Mouse (Mus musculus): ENCODE data around the gene Tusc2. TPM values are rescaled to one million over a fixed set of nuclear protein-coding genes. Genes with fewer than 3 reads are reported as not detected.

The Tusc2 gene
- total and polyA plus RNA-seq, 3 experiments, result 36.2 to 48.9 TPM; not detected in 1

DNA sequence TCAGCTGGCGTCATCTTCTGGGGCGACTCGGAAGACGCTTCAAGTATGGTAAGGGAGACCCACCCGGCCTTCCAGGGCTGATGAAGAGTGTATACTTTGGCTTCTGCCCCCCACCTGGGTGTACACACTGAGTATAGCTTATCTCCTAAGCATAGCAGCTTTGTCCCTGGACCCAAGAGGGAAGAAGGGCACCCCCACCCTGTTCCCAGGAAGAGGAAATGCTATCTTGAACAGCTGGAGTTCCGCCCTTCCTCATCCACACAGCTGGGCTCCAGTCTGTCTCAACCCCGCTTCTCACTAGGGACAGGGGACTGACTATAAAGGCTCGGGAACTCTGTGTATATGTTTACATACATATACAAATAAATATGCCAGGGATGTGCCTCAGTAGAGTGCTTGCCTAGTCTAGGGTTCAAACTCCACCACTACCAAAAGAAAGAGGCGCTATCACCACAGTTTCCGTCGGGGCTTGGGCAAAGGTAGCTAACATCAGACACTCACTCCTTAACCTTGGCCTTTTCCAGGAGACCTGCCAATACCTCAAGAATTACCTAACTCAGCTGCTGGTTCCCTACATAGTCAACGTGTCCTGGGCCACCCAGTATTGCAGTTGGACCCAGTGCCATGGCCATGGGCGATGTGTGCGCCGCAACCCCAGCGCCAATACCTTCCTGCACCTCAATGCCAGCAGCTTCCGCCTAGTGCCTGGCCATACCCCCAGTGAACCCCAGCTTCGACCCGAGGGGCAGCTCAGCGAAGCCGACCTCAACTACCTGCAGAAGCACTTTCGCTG, 8.7 kb downstream of the Tusc2 start:
- H3K4me3 ChIP-seq (ENCODE audit: control insufficient read depth in 1 of 2, insufficient read depth in 1 of 2, low read depth in 2 of 2, low read length in 2 of 2), result no peak overlapping the region

DNA sequence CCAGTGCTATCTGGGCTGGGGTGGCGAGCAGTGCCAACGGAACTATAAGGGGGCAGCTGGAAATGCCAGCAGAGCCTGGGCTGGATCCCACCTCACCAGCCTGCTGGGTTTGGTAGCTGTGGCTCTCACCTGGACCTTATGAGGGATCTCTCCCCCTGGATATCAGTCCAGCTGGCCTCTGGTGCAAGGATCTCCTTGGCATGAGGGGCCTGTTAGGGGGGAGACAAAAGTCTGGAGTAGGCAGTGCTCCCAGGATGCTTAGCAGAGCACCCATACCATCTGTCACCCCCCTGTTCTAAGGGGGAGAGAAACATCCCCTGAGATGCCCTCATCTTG, 9.2 kb downstream of the Tusc2 start:
- Histone ChIP-seq H3K4me3 (ENCODE audit: control insufficient read depth in 1 of 2, insufficient read depth in 1 of 2, low read depth in 2 of 2, low read length in 2 of 2) (no peak overlapping the region), H3K79me2 (ENCODE audit: control insufficient read depth, insufficient read depth, low read length, poor library complexity) (peaks cover 14% of the 10 kb centered on the region), H3K36me3 (ENCODE audit: control insufficient read depth in 1 of 2, insufficient read depth in 2 of 2, low read length in 2 of 2) (peaks cover 0 to 30% of the 10 kb centered on the region in 2 experiments; a peak in 2 of 4 replicates), H3K27ac (ENCODE audit: control insufficient read depth, low read depth, low read length) (no peak overlapping the region; the same call in 1 of the 2 replicates), H3K4me1 (ENCODE audit: control insufficient read depth in 1 of 2, insufficient read depth in 2 of 2, low read length in 2 of 2) (peaks cover 9 to 48% of the 10 kb centered on the region in 2 experiments), H3K27me3 (ENCODE audit: control insufficient read depth in 1 of 2, insufficient read depth in 2 of 2, low read length in 2 of 2) (no peaks in the 10 kb centered on the region), H3K9me3 (replicated peaks; ENCODE audit: insufficient read depth, low read length) (no peaks in the 10 kb centered on the region), H3K9ac (ENCODE audit: control insufficient read depth, low read depth, low read length, poor library complexity, severe bottlenecking) (no peak overlapping the region)
- DNase-seq (ENCODE audit: low read depth, low spot score), result no peak
- TF ChIP-seq ZMIZ1 (IDR thresholded peaks at IDR 0.05; ENCODE audit: low read depth, low read length) (no peak), ZKSCAN1 (IDR thresholded peaks at IDR 0.05; ENCODE audit: low read depth, low read length) (no peak), MYC (IDR thresholded peaks at IDR 0.05; ENCODE audit: low read depth, low read length) (no peak), ZNF384 (IDR thresholded peaks at IDR 0.05; ENCODE audit: low read depth, low read length) (no peak), POLR2AphosphoS2 (IDR thresholded peaks at IDR 0.05; ENCODE audit: low read length) (no peak), TAL1 (IDR thresholded peaks at IDR 0.05; ENCODE audit: low read length) (no peak), POLR2AphosphoS5 (IDR thresholded peaks at IDR 0.05; ENCODE audit: borderline replicate concordance, low read depth, low read length) (no peak), EP300 (IDR thresholded peaks at IDR 0.05; ENCODE audit: low read depth in 1 of 2, low read length in 2 of 2) (no peak), E2F4 (IDR thresholded peaks at IDR 0.05; ENCODE audit: borderline replicate concordance, low read depth, low read length) (no peak)

More for the DNA sequence above, 8.7 kb downstream of the Tusc2 start:
- no peak for TF ChIP-seq E2F4 (IDR thresholded peaks at IDR 0.05; ENCODE audit: borderline replicate concordance, low read depth, low read length)
- TF ChIP-seq ZKSCAN1 (IDR thresholded peaks at IDR 0.05; ENCODE audit: low read depth, low read length), result no peak
- 0 out of 2 replicates have a peak, but pooled peaks have one; percentile 7 for TF ChIP-seq BHLHE40 (IDR thresholded peaks at IDR 0.05; ENCODE audit: borderline replicate concordance, low read depth, low read length)
- TF ChIP-seq GATA1 (IDR thresholded peaks at IDR 0.05; ENCODE audit: low read depth, low read length), result peak; percentile 46; the same call in 1 of the 2 replicates
- no peak; the same call in 1 of the 2 replicates for TF ChIP-seq SIN3A (IDR thresholded peaks at IDR 0.05; ENCODE audit: low read length)
- 0 out of 2 replicates have a peak, but pooled peaks have one; percentile 51 for TF ChIP-seq MAZ (IDR thresholded peaks at IDR 0.05; ENCODE audit: low read depth, low read length)
- no peak for TF ChIP-seq MYC (IDR thresholded peaks at IDR 0.05; ENCODE audit: low read depth, low read length)
- no peak for TF ChIP-seq ELF1 (IDR thresholded peaks at IDR 0.05; ENCODE audit: low read depth, low read length)
- peak; percentile 49 for TF ChIP-seq HCFC1 (IDR thresholded peaks at IDR 0.05; ENCODE audit: low read depth, low read length)
- no peak for TF ChIP-seq MAFK (IDR thresholded peaks at IDR 0.05; ENCODE audit: borderline replicate concordance, low read depth, low read length)
- no peak for TF ChIP-seq MXI1 (IDR thresholded peaks at IDR 0.05; ENCODE audit: low read depth, low read length)
- TF ChIP-seq MAX (IDR thresholded peaks at IDR 0.05; ENCODE audit: low read length), result no peak
- no peak for TF ChIP-seq JUND (IDR thresholded peaks at IDR 0.05; ENCODE audit: low read depth, low read length)
- peak; percentile 98 for TF ChIP-seq ETS1 (IDR thresholded peaks at IDR 0.05; ENCODE audit: low read depth, low read length)
- no peak for TF ChIP-seq USF1 (IDR thresholded peaks at IDR 0.05; ENCODE audit: low read depth, low read length)
- no peak for TF ChIP-seq NRF1 (IDR thresholded peaks at IDR 0.05; ENCODE audit: insufficient read depth, low read depth, low read length, poor library complexity, severe bottlenecking)
- TF ChIP-seq EP300 (IDR thresholded peaks at IDR 0.05; ENCODE audit: low read depth in 1 of 2, low read length in 2 of 2), result peak; percentile 45 to 71; a peak in 3 of 4 replicates
- TF ChIP-seq TBP (IDR thresholded peaks at IDR 0.05; ENCODE audit: low read depth, low read length), result no peak
- TF ChIP-seq NELFE (IDR thresholded peaks at IDR 0.05; ENCODE audit: low read depth, low read length), result no peak
- TF ChIP-seq POLR2A (IDR thresholded peaks at IDR 0.05; ENCODE audit: control insufficient read depth in 1 of 2, insufficient read depth in 1 of 2, low read depth in 1 of 2, low read length in 2 of 2, poor library complexity in 1 of 2), result no peak
- TF ChIP-seq RCOR1 (IDR thresholded peaks at IDR 0.05; ENCODE audit: low read depth, low read length), result 0 out of 2 replicates have a peak, but pooled peaks have one; percentile 28
- H3K79me2 ChIP-seq (ENCODE audit: control insufficient read depth, insufficient read depth, low read length, poor library complexity), result peaks cover 14% of the 10 kb centered on the region
- peaks cover 9 to 47% of the 10 kb centered on the region in 2 experiments for H3K4me1 ChIP-seq (ENCODE audit: control insufficient read depth in 1 of 2, insufficient read depth in 2 of 2, low read length in 2 of 2)
- H3K36me3 ChIP-seq (ENCODE audit: control insufficient read depth in 1 of 2, insufficient read depth in 2 of 2, low read length in 2 of 2), result peaks cover 0 to 30% of the 10 kb centered on the region in 2 experiments; a peak in 2 of 4 replicates
- peak overlapping the region; percentile 18; the same call in 1 of the 2 replicates for H3K9ac ChIP-seq (ENCODE audit: control insufficient read depth, low read depth, low read length, poor library complexity, severe bottlenecking)
- no peaks in the 10 kb centered on the region for H3K9me3 ChIP-seq (replicated peaks; ENCODE audit: insufficient read depth, low read length)
- no peaks in the 10 kb centered on the region for H3K27me3 ChIP-seq (ENCODE audit: control insufficient read depth in 1 of 2, insufficient read depth in 2 of 2, low read length in 2 of 2)
- peak; percentile 54 for DNase-seq (ENCODE audit: low read depth, low spot score)
- peak overlapping the region; percentile 58 for H3K27ac ChIP-seq (ENCODE audit: control insufficient read depth, low read depth, low read length)

Data from MEL (cell line).